26 mouse cellular contexts compared by ENCODE assay signal in the genomic region with DNA sequence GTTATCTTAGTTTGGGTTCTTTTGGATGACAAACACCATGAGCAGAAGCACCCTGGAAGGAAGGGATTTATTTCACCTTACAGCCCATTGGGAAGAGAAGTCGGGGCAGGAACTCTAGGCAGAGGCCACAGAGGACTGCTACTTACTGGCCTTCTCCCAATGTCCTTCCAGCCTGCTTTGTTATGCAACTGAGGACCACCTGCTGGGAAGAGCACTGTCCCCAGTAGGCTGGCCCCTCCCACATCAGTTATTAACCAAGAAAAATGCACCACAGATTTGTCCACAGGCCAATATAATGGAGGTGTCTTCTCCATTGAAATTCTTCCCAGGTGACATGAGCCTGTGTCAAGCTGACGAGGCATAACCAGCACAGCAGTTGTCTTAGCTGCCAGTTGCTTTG.
"Had no signal": no experiment of that assay in that cellular context is flagged by ENCODE, and none has a peak within 500 bp of the region (broad histone marks: within the 10 kb centered on the region; RNA-seq: fewer than 3 reads in every experiment).

No protein-coding gene starts in this region.

- H3K4me2 ChIP-seq: heart, embryonic 11.5 days; heart, embryonic 13.5 days; heart, embryonic 15.5 days; hindbrain, embryonic 13.5 days; hindbrain, embryonic 15.5 days; limb, embryonic 12.5 days; liver, embryonic 11.5 days; liver, embryonic 13.5 days; liver, embryonic 15.5 days had no signal

- H3K27me3 ChIP-seq: heart, embryonic 13.5 days; heart, embryonic 15.5 days; hindbrain, embryonic 13.5 days; hindbrain, embryonic 15.5 days; limb, embryonic 12.5 days; liver, embryonic 13.5 days; liver, embryonic 15.5 days had no signal

- H3K9ac ChIP-seq: heart, embryonic 13.5 days; heart, embryonic 15.5 days; hindbrain, embryonic 13.5 days; hindbrain, embryonic 15.5 days; limb, embryonic 12.5 days; liver, embryonic 13.5 days; liver, embryonic 15.5 days; liver, postnatal 0 days had no signal

- H3K4me3 ChIP-seq: heart, adult 2 months; heart, embryonic 13.5 days; heart, embryonic 15.5 days; hindbrain, embryonic 13.5 days; hindbrain, embryonic 15.5 days; limb, embryonic 12.5 days; liver, embryonic 13.5 days; liver, embryonic 15.5 days had no signal

- ATAC-seq: hindbrain, postnatal 0 days; intestine, embryonic 16.5 days; liver, postnatal 0 days had no signal

- DNase-seq: gastrocnemius, postnatal 14 days; gastrocnemius, postnatal 36 days; heart, adult 2 months; heart, postnatal 14 days; heart, postnatal 36 days; kidney, adult 11 months; kidney, adult 8-10 months; kidney, postnatal 10 days; kidney, postnatal 36 days; layer of hippocampus, adult 9-11 months; layer of hippocampus, postnatal 36 days; left cerebral cortex, postnatal 4 days; liver; liver, embryonic 13.5 days; liver, postnatal 0 days; lung, adult 2 months had no signal

- H3K27ac ChIP-seq: heart, adult 2 months; heart, embryonic 13.5 days; heart, embryonic 15.5 days; hindbrain, embryonic 13.5 days; hindbrain, embryonic 15.5 days; hindbrain, postnatal 0 days; limb, embryonic 12.5 days; liver, embryonic 13.5 days; liver, embryonic 15.5 days had no signal

- H3K9me3 ChIP-seq: heart, embryonic 13.5 days; heart, embryonic 15.5 days; hindbrain, embryonic 13.5 days; hindbrain, embryonic 15.5 days; limb, embryonic 12.5 days; liver, embryonic 13.5 days; liver, embryonic 15.5 days had no signal

- H3K4me1 ChIP-seq: heart, embryonic 13.5 days; heart, embryonic 15.5 days; hindbrain, embryonic 15.5 days; limb, embryonic 12.5 days; liver, embryonic 13.5 days; liver, embryonic 15.5 days had no signal

- H3K36me3 ChIP-seq: heart, embryonic 13.5 days; heart, embryonic 15.5 days; hindbrain, embryonic 13.5 days; hindbrain, embryonic 15.5 days; limb, embryonic 12.5 days; liver, embryonic 13.5 days; liver, embryonic 15.5 days had no signal
